In the genomic region with DNA sequence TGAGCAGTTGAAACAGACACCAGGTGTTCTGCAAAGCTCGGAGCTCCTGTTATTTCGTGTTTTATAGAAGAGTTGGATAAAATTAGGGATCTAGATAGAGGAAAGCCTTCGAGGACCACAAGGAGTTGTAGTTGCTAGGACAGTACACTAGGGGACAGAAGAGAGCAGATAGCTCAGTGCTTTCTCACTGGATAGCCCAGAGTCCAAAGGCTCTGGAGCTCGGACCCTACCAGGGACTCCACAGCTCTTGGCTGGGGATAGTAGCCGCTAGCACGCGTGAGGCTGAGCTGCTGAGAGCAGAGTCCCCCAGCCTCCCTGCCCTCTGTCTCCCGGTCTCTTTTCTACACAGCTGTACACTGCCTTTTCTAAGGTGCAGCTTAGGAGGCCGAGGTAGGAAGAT, we compare ENCODE assay signal across 8 mouse cellular contexts. TPM values are rescaled to one million over a fixed set of nuclear protein-coding genes. Genes with fewer than 3 reads are reported as not detected.
DNase-seq lines count a peak whose midpoint lies in the region; ATAC-seq and TF ChIP-seq lines count a peak whose summit lies in the region.

No protein-coding gene starts in this region.

- ATAC-seq in megakaryocyte progenitor cell, adult 5-6 weeks (replicated peaks; ENCODE audit: poor library complexity) = peak; percentile 83

- no peaks in the 10 kb centered on the region for H3K4me1 ChIP-seq in spleen, adult 2 months (ENCODE audit: control insufficient read depth, insufficient read depth, insufficient read length)

- H3K27ac ChIP-seq in spleen, adult 2 months (ENCODE audit: insufficient read depth, low read length) = no peak overlapping the region

- TF ChIP-seq CTCF in spleen, adult 2 months (IDR thresholded peaks at IDR 0.05; ENCODE audit: extremely low read depth, insufficient read depth, insufficient read length, insufficient replicate concordance) = peak; percentile 10; the same call in 1 of the 2 replicates

- DNase-seq in adrenal gland, adult 2 months = peak; percentile 38
- no peak for DNase-seq in adrenal gland, postnatal 25 days
- DNase-seq in spleen, adult 2 months (ENCODE audit: low read depth in 1 of 2, low spot score in 2 of 2) = no peak
- DNase-seq in spleen, postnatal 4 days (ENCODE audit: low spot score in 2 of 2) = no peak
- DNase-seq in embryo, embryonic 9.5 days (ENCODE audit: extremely low spot score) = peak; percentile 39
- DNase-seq in layer of hippocampus, adult 18-20 months (ENCODE audit: low spot score in 2 of 2) = peak; percentile 44 to 71
- DNase-seq in urinary bladder, postnatal 14 days (ENCODE audit: low spot score) = no peak

- H3K27me3 ChIP-seq in spleen, adult 2 months (ENCODE audit: control insufficient read depth, insufficient read depth, low read length) = no peaks in the 10 kb centered on the region

- H3K4me3 ChIP-seq in spleen, adult 2 months (ENCODE audit: extremely low read depth, insufficient read depth, insufficient read length) = no peak overlapping the region

- no peaks in the 10 kb centered on the region for H3K36me3 ChIP-seq in spleen, adult 2 months (ENCODE audit: control insufficient read depth, insufficient read depth, low read length)

- 47% methylated on average over 9 of the region's 9 CpGs for WGBS in spleen, adult 2 months

- TF ChIP-seq POLR2A in spleen, adult 2 months (IDR thresholded peaks at IDR 0.05; ENCODE audit: low read depth, low read length) = no peak

RNA-seq across cellular contexts. Expression of a gene that starts 41.2 kb away (rescaled TPM):
- total RNA-seq in adrenal gland, adult 2 months (2021) = 100 to 1,000 TPM; 161 to 186 TPM
- polyA plus RNA-seq in adrenal gland, adult 2 months (2012; rRNA removed) = 218 and 257 TPM in 2 replicates
- total RNA-seq in adrenal gland, postnatal 25 days (2021) = 183 and 235 TPM in 2 replicates
- 102 and 109 TPM in 2 replicates for polyA plus RNA-seq in spleen, adult 2 months (2012; rRNA removed)
- 10 to 100 TPM; 45.9 to 46.2 TPM for total RNA-seq in layer of hippocampus, adult 18-20 months (2021)
- 58.1 and 65.3 TPM in 2 replicates for total RNA-seq in megakaryocyte progenitor cell, adult 5-6 weeks (2015)
- total RNA-seq in megakaryocyte progenitor cell, adult 5-6 weeks (2017) = 26.9 and 30.1 TPM in 2 replicates

Comparison
In these comparisons a context has a peak if more than half of its experiments do, and no peak if none do; other contexts are left out.
1. DNase-seq: peak in adrenal gland, adult 2 months (single experiment), embryo, embryonic 9.5 days (single experiment) and layer of hippocampus, adult 18-20 months (2 of 2); none in adrenal gland, postnatal 25 days (single experiment), spleen, adult 2 months (0 of 2), spleen, postnatal 4 days (0 of 2) and urinary bladder, postnatal 14 days (single experiment).